Mouse (Mus musculus) spleen, adult 2 months (tissue): ENCODE measurements around the gene Fndc8. TPM values are rescaled to one million over a fixed set of nuclear protein-coding genes. Genes with fewer than 3 reads are reported as not detected.

ENCODE experiments used
- DNase-seq, 2 experiments: peaks; one replicate each; pipeline versions ENCODE4 v3.0.0 to v3.0.0-alpha.2; 2012 to 2021; ENCODE audit warnings: low spot score in 2 of 2, low read depth in 1 of 2
- H3K27ac ChIP-seq: fragments of 200-500 bp; 2 replicates; pipeline ENCODE4 v1.5.1; 2012; ENCODE audit warnings: low read length, inconsistent platforms; ENCODE audit not compliant: insufficient read depth
- H3K27me3 ChIP-seq: fragments of 200-500 bp; 2 replicates; pipeline ENCODE4 v1.6.1; 2012; ENCODE audit warnings: mild to moderate bottlenecking, moderate library complexity, low read length, inconsistent platforms; ENCODE audit not compliant: control insufficient read depth, insufficient read depth
- H3K36me3 ChIP-seq: fragments of 200-500 bp; 2 replicates; pipeline ENCODE4 v1.6.1; 2012; ENCODE audit warnings: mild to moderate bottlenecking, low read length, inconsistent platforms; ENCODE audit not compliant: control insufficient read depth, insufficient read depth
- H3K4me1 ChIP-seq: fragments of 200-500 bp; 2 replicates; pipeline ENCODE4 v1.6.1; 2011; ENCODE audit warnings: inconsistent platforms; ENCODE audit not compliant: control insufficient read depth, insufficient read depth, insufficient read length
- H3K4me3 ChIP-seq: fragments of 200-500 bp; 2 replicates; pipeline ENCODE4 v1.5.1; 2011; ENCODE audit warnings: mild to moderate bottlenecking, inconsistent platforms; ENCODE audit not compliant: insufficient read depth, insufficient read length; ENCODE audit errors: extremely low read depth
- CTCF ChIP-seq: fragments of 200-500 bp; IDR thresholded peaks from 2 replicates; pipeline ENCODE4 v1.5.1; 2011; ENCODE audit warnings: mild to moderate bottlenecking, inconsistent platforms; ENCODE audit not compliant: insufficient read depth, insufficient read length, insufficient replicate concordance; ENCODE audit errors: extremely low read depth
- POLR2A ChIP-seq: fragments of 200-500 bp; IDR thresholded peaks from 2 replicates; pipeline ENCODE4 v1.6.1; 2011; ENCODE audit warnings: low read depth, low read length, inconsistent platforms
- WGBS: fragments of 180-500 bp; shearing (Covaris S2); methylation state at CpG from one replicate; pipeline ENCODE4 v1.1.7; 2018; 5-methylcytosine and 5-hydroxymethylcytosine counted together
- polyA plus RNA-seq: library from polyadenylated mRNA; depleted of rRNA; stranded (reverse); fragments of >200 nt; gene quantifications from 2 replicates; pipeline ENCODE4 v1.2.3, GENCODE M21; 2012

Gene Fndc8
- polyA plus RNA-seq, 1 experiment, result 0.07 TPM

DNA sequence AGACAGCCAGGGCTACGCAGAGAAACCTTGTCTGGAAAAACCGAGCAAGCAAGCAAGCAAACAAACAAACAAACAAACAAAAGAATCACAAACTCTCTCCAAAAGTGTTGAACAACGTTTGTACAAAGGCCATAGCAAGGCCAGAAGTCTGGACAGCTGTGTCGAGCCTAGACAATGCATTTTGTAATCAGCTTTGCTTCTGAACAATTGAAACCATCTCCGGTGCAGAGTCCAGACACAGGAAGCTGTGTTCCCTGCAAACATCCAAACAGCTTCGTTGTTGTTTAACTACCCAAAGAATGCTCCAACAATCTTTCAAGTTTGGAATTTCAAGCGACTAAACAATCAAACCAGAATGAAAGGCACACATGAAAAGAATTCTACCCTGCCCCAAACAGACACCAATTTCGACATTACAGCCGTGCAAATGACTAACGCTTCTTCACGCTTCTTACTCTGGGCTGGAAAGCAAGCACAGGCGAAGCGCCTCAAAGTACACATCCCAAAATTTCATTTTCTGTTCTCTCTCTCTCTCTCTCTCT is 34.5 kb upstream of the Fndc8 start:
- no peaks in the 10 kb centered on the region for H3K27me3 ChIP-seq
- WGBS, result 88% methylated on average over 13 of the region's 13 CpGs
- no peak overlapping the region for H3K4me3 ChIP-seq
- H3K4me1 ChIP-seq, result no peaks in the 10 kb centered on the region
- no peak for DNase-seq
- TF ChIP-seq CTCF (no peak), POLR2A (no peak)
- H3K27ac ChIP-seq, result no peak overlapping the region
- no peaks in the 10 kb centered on the region for H3K36me3 ChIP-seq

DNA sequence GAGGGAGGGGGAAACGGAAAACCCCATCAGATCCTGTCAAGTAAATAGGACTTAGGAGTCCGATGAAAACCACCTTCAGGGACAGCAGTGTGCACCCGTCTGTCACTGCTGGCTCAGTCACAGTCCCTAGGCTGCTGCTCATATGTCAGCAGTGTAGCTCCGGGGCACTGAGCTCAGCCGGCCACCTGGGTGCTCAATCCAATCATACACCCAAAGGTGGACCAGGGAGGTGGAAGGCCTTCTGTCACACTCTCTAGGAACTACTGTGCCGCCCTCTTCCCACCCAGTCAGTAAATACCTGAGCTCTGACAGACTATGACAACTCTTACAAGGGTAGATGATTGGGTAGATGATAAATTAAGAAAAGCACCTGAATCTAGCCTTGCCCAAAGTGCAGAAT is 31.2 kb upstream of the Fndc8 start:
- Histone ChIP-seq H3K36me3 (0 out of 2 replicates have a peak, but pooled peaks cover 1% of the 10 kb centered on the region), H3K4me1 (no peaks in the 10 kb centered on the region), H3K27ac (no peak overlapping the region), H3K27me3 (no peaks in the 10 kb centered on the region), H3K4me3 (no peak overlapping the region)
- TF ChIP-seq CTCF, result no peak
- TF ChIP-seq POLR2A, result no peak
- DNase-seq, result no peak
- 36% methylated on average over 6 of the region's 6 CpGs for WGBS

DNA sequence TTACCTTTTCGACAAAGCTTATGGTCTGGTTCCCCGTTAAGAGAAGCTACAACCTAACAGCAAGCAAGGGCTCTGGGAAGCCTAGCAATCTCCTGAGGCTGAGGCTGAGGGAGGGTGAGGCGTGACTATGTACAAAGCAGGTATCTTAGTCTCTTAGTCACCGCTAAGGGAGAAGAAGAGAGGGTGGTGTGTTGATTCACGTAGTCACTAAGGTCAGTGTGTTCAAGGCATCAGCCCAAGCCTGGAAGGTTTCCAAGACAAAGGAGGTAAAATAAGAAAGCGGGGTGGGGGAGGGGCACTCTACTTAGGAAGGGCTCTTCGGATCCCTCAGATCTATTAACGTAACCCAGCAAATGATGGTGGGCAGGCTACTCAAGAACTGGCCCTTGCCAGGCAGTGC is 30.4 kb upstream of the Fndc8 start:
- Histone ChIP-seq H3K27ac (no peak overlapping the region), H3K36me3 (0 out of 2 replicates have a peak, but pooled peaks cover 1% of the 10 kb centered on the region), H3K4me1 (no peaks in the 10 kb centered on the region; the same call in 1 of the 2 replicates), H3K4me3 (no peak overlapping the region), H3K27me3 (no peaks in the 10 kb centered on the region)
- TF ChIP-seq POLR2A (no peak), CTCF (no peak)
- 76% methylated on average over 8 of the region's 8 CpGs for WGBS
- DNase-seq, result no peak

DNA sequence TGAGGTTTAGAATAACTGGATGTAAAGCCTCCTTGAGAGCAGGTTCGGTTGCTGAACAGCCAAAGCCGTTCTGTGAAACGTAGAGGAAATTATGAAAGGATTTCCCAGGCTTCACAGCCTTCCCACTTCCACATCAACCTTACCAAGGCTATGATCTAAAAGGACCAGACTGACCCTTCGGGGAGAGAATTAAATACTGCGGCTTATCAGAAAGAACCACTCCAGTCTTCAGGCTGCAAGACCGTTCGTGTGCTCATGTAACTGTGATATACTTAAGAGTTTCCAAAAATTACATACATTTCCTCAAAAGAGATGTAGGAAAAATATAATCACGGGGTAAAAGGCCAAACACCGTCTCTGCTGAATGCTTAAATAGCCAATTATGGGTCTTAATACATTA is 29.3 kb upstream of the Fndc8 start:
- Histone ChIP-seq H3K4me1 (no peaks in the 10 kb centered on the region; the same call in 1 of the 2 replicates), H3K4me3 (no peak overlapping the region), H3K27me3 (no peaks in the 10 kb centered on the region), H3K36me3 (0 out of 2 replicates have a peak, but pooled peaks cover 1% of the 10 kb centered on the region), H3K27ac (no peak overlapping the region)
- TF ChIP-seq POLR2A (no peak), CTCF (no peak)
- DNase-seq, result no peak
- WGBS, result 83% methylated on average over 9 of the region's 9 CpGs

DNA sequence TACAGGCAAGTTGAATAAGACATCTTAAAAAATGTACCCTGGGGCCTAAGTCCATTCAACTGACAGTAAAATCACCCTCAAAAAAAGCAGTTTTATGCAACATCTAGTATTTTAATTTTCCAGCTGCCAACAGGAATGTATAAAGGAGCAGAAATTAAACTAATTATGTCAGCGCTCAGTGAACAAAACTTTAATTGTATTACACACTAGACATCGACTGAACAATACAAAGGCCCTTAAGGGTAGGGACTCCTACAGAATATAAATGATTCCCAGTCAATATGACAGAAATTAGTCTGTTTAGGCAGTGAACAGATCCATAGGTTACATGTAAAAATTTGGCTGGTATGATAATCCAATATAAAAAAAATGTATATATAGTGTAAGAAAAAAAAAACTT is 28.9 kb upstream of the Fndc8 start:
- TF ChIP-seq POLR2A, result no peak
- no peak for TF ChIP-seq CTCF
- WGBS, result 93% methylated on average over 2 of the region's 2 CpGs
- Histone ChIP-seq H3K4me1 (no peaks in the 10 kb centered on the region; the same call in 1 of the 2 replicates), H3K27me3 (no peaks in the 10 kb centered on the region), H3K36me3 (0 out of 2 replicates have a peak, but pooled peaks cover 1% of the 10 kb centered on the region), H3K27ac (no peak overlapping the region), H3K4me3 (no peak overlapping the region)
- DNase-seq, result no peak

DNA sequence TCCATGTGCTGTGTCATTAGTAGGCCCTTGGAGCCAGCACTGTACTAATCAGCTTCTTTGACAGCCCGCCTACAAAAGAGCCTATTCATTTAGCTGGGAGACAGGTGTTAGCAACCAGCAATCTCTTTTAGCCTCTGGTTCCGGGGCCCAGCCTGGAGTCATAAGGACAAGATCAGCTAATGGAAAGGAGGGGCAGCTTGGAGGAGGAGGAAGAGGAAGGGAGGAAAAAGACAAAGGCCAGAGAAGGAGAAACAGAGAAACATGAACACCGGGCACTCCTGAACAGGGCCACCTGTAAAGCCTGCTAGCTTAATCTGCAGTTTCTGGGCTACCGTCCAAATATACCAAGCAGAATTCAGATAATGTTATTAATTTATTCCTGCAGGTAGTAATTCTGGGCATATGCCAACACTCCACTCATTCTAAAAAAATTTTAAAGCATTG is 28.4 kb upstream of the Fndc8 start:
- H3K36me3 ChIP-seq, result 0 out of 2 replicates have a peak, but pooled peaks cover 1% of the 10 kb centered on the region
- no peaks in the 10 kb centered on the region; the same call in 1 of the 2 replicates for H3K4me1 ChIP-seq
- WGBS, result 81% methylated on average over 4 of the region's 4 CpGs
- TF ChIP-seq CTCF, result no peak
- TF ChIP-seq POLR2A, result no peak
- no peak for DNase-seq
- no peak overlapping the region for H3K27ac ChIP-seq
- H3K4me3 ChIP-seq, result no peak overlapping the region
- no peaks in the 10 kb centered on the region for H3K27me3 ChIP-seq

DNA sequence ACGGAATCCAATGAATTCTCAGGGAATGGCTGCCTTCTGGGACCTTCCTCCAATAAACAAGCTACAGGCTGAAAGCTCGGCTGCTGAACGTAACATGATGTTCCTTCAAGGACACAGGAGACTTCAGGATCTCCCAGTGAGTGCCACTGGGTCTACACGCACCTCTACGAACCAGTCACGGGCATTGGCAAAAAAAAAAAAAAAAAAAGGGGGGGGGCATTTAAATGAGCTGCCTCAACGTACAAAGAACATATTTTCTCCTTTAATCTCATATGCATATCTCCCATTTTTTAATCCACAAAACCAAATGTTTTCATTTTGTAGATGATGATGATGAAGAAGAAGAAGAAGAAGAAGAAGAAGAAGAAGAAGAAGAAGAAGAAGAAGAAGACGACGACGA is 26.0 kb upstream of the Fndc8 start:
- TF ChIP-seq CTCF (no peak), POLR2A (no peak)
- no peak overlapping the region for H3K4me3 ChIP-seq
- DNase-seq, result no peak
- H3K27ac ChIP-seq, result no peak overlapping the region
- peaks cover 5% of the 10 kb centered on the region for H3K4me1 ChIP-seq
- WGBS, result 77% methylated on average over 10 of the region's 10 CpGs
- no peaks in the 10 kb centered on the region for H3K27me3 ChIP-seq
- H3K36me3 ChIP-seq, result 0 out of 2 replicates have a peak, but pooled peaks cover 1% of the 10 kb centered on the region
